ENCODE assay signal across 17 mouse cellular contexts in the genomic region with DNA sequence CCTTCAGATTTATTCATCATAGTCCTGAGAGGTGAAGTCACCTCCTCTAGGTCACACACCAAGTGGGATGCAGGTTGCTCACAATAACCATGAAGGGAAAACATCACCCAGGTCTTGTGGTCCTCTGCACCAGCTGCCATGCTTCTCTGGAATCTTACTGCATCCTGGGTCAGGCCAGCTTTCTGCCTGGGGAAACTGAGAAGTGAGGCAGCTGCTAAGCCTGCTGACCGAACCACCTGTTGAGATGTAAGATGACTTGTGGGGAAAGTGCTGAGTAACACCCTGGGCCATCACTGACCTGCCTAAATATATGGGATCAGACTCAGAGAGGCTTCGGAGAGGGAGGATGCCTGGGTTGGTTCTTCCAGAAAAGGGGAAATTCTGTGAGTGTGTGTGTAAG. TPM values are rescaled to one million over a fixed set of nuclear protein-coding genes. Genes with fewer than 3 reads are reported as not detected.
"Had no signal": no experiment of that assay in that cellular context is flagged by ENCODE, and none has a peak within 500 bp of the region (broad histone marks: within the 10 kb centered on the region; RNA-seq: fewer than 3 reads in every experiment).

No protein-coding gene starts in this region.

- DNase-seq: retina, postnatal 1 day; right cerebral cortex, adult 18-20 months; right cerebral cortex, postnatal 14 days; right cerebral cortex, postnatal 25 days; right cerebral cortex, postnatal 4 days; spleen, adult 18-20 months; thymus, adult 18-20 months; thymus, adult 2 months; thymus, postnatal 14 days; thymus, postnatal 25 days; thymus, postnatal 36 days; thymus, postnatal 4 days had no signal

- H3K4me2 ChIP-seq: neural tube, embryonic 13.5 days; neural tube, embryonic 15.5 days; stomach, embryonic 15.5 days had no signal

- H3K27me3 ChIP-seq: stomach, embryonic 15.5 days had no signal

- H3K4me3 ChIP-seq: neural tube, embryonic 13.5 days; neural tube, embryonic 15.5 days; stomach, embryonic 15.5 days had no signal

- H3K27ac ChIP-seq: neural tube, embryonic 13.5 days; neural tube, embryonic 15.5 days; stomach, embryonic 15.5 days; stomach, postnatal 0 days had no signal

- H3K9ac ChIP-seq: neural tube, embryonic 13.5 days; neural tube, embryonic 15.5 days; stomach, embryonic 15.5 days had no signal

- H3K36me3 ChIP-seq: neural tube, embryonic 13.5 days; neural tube, embryonic 15.5 days; stomach, embryonic 15.5 days had no signal

- H3K9me3 ChIP-seq: neural tube, embryonic 13.5 days; neural tube, embryonic 15.5 days; stomach, embryonic 15.5 days had no signal

RNA-seq across cellular contexts. Expression of gene Hspb8, which starts 4.0 kb away (rescaled TPM):
- total RNA-seq: neutrophil, adult 5-6 weeks had no signal
